Mouse (Mus musculus): Measurements from ENCODE around the gene Ppp2r5b.

GRCm38 (mm10) chr19:6226763-6227162 lies 8.9 kb downstream of the Ppp2r5b start:
- no peak for TF ChIP-seq CTCF (IDR thresholded peaks at IDR 0.05; ENCODE audit: borderline replicate concordance, insufficient read depth, low read depth, low read length)
- no peak for TF ChIP-seq POLR2A (IDR thresholded peaks at IDR 0.05; ENCODE audit: borderline replicate concordance, insufficient read depth, low read length)
